Mouse (Mus musculus) limb, embryonic 13.5 days (tissue): ENCODE results near the gene Hes1. TPM values are rescaled to one million over a fixed set of nuclear protein-coding genes. Genes with fewer than 3 reads are reported as not detected.
"Not testable (repeated sequence)": the region's sequence is repeated elsewhere in the genome, so short reads cannot be mapped to it uniquely, and the experiment has no call there.

Experiments used
- ATAC-seq: fragments of 200-750 bp; cut with Nextera tagmentation; 2 replicates; pipeline ENCODE4 v1.8.0; 2017; ENCODE audit warnings: low read depth, moderate number of reproducible peaks, moderate TSS enrichment; ENCODE audit not compliant: low FRiP score
- H3K27ac ChIP-seq: fragments of 300-500 bp; sonication (generic); 2 replicates; pipeline ENCODE4 v1.5.1; 2015; ENCODE audit warnings: inconsistent platforms, mild to moderate bottlenecking, moderate library complexity
- H3K27me3 ChIP-seq: fragments of 300-500 bp; sonication (generic); 2 replicates; pipeline ENCODE4 v1.6.1; 2015; ENCODE audit warnings: mild to moderate bottlenecking, inconsistent platforms
- H3K36me3 ChIP-seq: fragments of 300-500 bp; sonication (generic); 2 replicates; pipeline ENCODE4 v1.6.1; 2015; ENCODE audit warnings: inconsistent platforms, mild to moderate bottlenecking, moderate library complexity
- H3K4me1 ChIP-seq: fragments of 300-500 bp; sonication (generic); 2 replicates; pipeline ENCODE4 v1.6.1; 2015; ENCODE audit warnings: inconsistent platforms
- H3K4me2 ChIP-seq: fragments of 300-500 bp; sonication (generic); replicated peaks from 2 replicates; pipeline ENCODE4 v1.6.1; 2015; ENCODE audit warnings: inconsistent platforms, mild to moderate bottlenecking, moderate library complexity
- H3K4me3 ChIP-seq: fragments of 300-500 bp; sonication (generic); 2 replicates; pipeline ENCODE4 v1.5.1; 2015; ENCODE audit warnings: moderate library complexity, mild to moderate bottlenecking, inconsistent platforms
- H3K9ac ChIP-seq: fragments of 300-500 bp; sonication (generic); 2 replicates; pipeline ENCODE4 v1.6.1; 2015; ENCODE audit warnings: mild to moderate bottlenecking, inconsistent platforms
- H3K9me3 ChIP-seq: fragments of 300-500 bp; sonication (generic); 2 replicates; pipeline ENCODE4 v1.6.1; 2016; ENCODE audit warnings: inconsistent platforms
- whole genome bisulfite sequencing: fragments of 180-500 bp; shearing (Covaris S2); methylation state at CpG from one replicate; pipeline ENCODE4 v1.1.7; 2015; 5-methylcytosine and 5-hydroxymethylcytosine counted together
- polyA plus RNA-seq: library from polyadenylated mRNA; unstranded; fragments of >200 nt; fragmentation: Nextera tagmentation; extraction: Ambion mirVana; gene quantifications from 2 replicates; pipeline ENCODE4 v1.2.1, GENCODE M21; 2015

The Hes1 gene
- polyA plus RNA-seq, 1 experiment from 2014 or later = 50.2 TPM

- no peaks in the 10 kb centered on the region for H3K27me3 ChIP-seq
- no peaks in the 10 kb centered on the region for H3K36me3 ChIP-seq
- H3K4me2 ChIP-seq = no peak overlapping the region
- H3K4me3 ChIP-seq = no peak overlapping the region
- ATAC-seq = no peak
- no peaks in the 10 kb centered on the region for H3K9me3 ChIP-seq
- 84% methylated on average over 5 of the region's 5 CpGs for WGBS
- H3K27ac ChIP-seq = no peak overlapping the region
- H3K9ac ChIP-seq = no peak overlapping the region
- H3K4me1 ChIP-seq = peaks cover 6% of the 10 kb centered on the region
Measured at GRCm38 (mm10) chr16:30088646-30089045, 24.5 kb downstream of the Hes1 start.

GRCm38 (mm10) chr16:30090200-30090865 is 26.1 kb downstream of the Hes1 start:
- Histone ChIP-seq H3K27me3 (no peaks in the 10 kb centered on the region), H3K4me3 (no peak overlapping the region), H3K9me3 (no peaks in the 10 kb centered on the region), H3K9ac (no peak overlapping the region), H3K27ac (no peak overlapping the region), H3K36me3 (no peaks in the 10 kb centered on the region), H3K4me1 (0 out of 2 replicates have a peak, but pooled peaks cover 3% of the 10 kb centered on the region), H3K4me2 (no peak overlapping the region)
- 75% methylated on average over 9 of the region's 9 CpGs for WGBS
- no peak for ATAC-seq

- H3K9ac ChIP-seq = no peak overlapping the region
- peaks cover 14% of the 10 kb centered on the region for H3K4me1 ChIP-seq
- no peaks in the 10 kb centered on the region for H3K9me3 ChIP-seq
- 57% methylated on average over 3 of the region's 3 CpGs for WGBS
- no peak for ATAC-seq
- H3K27me3 ChIP-seq = 0 out of 2 replicates have a peak, but pooled peaks cover 4% of the 10 kb centered on the region
- no peak overlapping the region for H3K4me3 ChIP-seq
- H3K4me2 ChIP-seq = peak overlapping the region; percentile 36
- H3K27ac ChIP-seq = no peak overlapping the region
- H3K36me3 ChIP-seq = no peaks in the 10 kb centered on the region
Measured at GRCm38 (mm10) chr16:30096050-30096449, 31.9 kb downstream of the Hes1 start.

- peaks cover 14% of the 10 kb centered on the region for H3K4me1 ChIP-seq
- H3K4me2 ChIP-seq = peak overlapping the region; percentile 36
- WGBS = 5% methylated on average over 7 of the region's 7 CpGs
- H3K9me3 ChIP-seq = no peaks in the 10 kb centered on the region
- ATAC-seq = no peak; the same call in 1 of the 2 replicates
- H3K36me3 ChIP-seq = no peaks in the 10 kb centered on the region
- no peak overlapping the region; the same call in 1 of the 2 replicates for H3K27ac ChIP-seq
- H3K4me3 ChIP-seq = no peak overlapping the region
- no peak overlapping the region; the same call in 1 of the 2 replicates for H3K9ac ChIP-seq
- 0 out of 2 replicates have a peak, but pooled peaks cover 6% of the 10 kb centered on the region for H3K27me3 ChIP-seq
Measured at GRCm38 (mm10) chr16:30096475-30096874, 32.3 kb downstream of the Hes1 start.

- H3K27me3 ChIP-seq = 0 out of 2 replicates have a peak, but pooled peaks cover 6% of the 10 kb centered on the region
- no peaks in the 10 kb centered on the region for H3K36me3 ChIP-seq
- peaks cover 35% of the 10 kb centered on the region for H3K4me1 ChIP-seq
- H3K27ac ChIP-seq = no peak overlapping the region
- H3K4me3 ChIP-seq = no peak overlapping the region
- 89% methylated on average over 5 of the region's 5 CpGs for WGBS
- H3K9ac ChIP-seq = no peak overlapping the region
- H3K4me2 ChIP-seq = no peak overlapping the region
- H3K9me3 ChIP-seq = no peaks in the 10 kb centered on the region
- ATAC-seq = no peak
Measured at GRCm38 (mm10) chr16:30099124-30099523, 34.9 kb downstream of the Hes1 start.

- 0 out of 2 replicates have a peak, but pooled peaks cover 6% of the 10 kb centered on the region for H3K27me3 ChIP-seq
- peaks cover 21% of the 10 kb centered on the region for H3K4me1 ChIP-seq
- H3K4me3 ChIP-seq = no peak overlapping the region
- no peak overlapping the region for H3K27ac ChIP-seq
- ATAC-seq = peak; percentile 43; the same call in 1 of the 2 replicates
- no peak overlapping the region for H3K9ac ChIP-seq
- no peaks in the 10 kb centered on the region for H3K9me3 ChIP-seq
- 9% methylated on average over 10 of the region's 10 CpGs for WGBS
- no peaks in the 10 kb centered on the region for H3K36me3 ChIP-seq
- H3K4me2 ChIP-seq = peak overlapping the region; percentile 31; the same call in 1 of the 2 replicates
Measured at GRCm38 (mm10) chr16:30102149-30102915, 38.1 kb downstream of the Hes1 start.

- Histone ChIP-seq H3K4me3 (no peak overlapping the region), H3K27me3 (0 out of 2 replicates have a peak, but pooled peaks cover 6% of the 10 kb centered on the region), H3K9ac (no peak overlapping the region), H3K9me3 (no peaks in the 10 kb centered on the region), H3K36me3 (no peaks in the 10 kb centered on the region), H3K4me1 (peaks cover 21% of the 10 kb centered on the region), H3K4me2 (peak overlapping the region; percentile 31), H3K27ac (0 out of 2 replicates have a peak overlapping the region, but pooled peaks have one; percentile 22)
- no peak for ATAC-seq
- WGBS = 16% methylated on average over 3 of the region's 3 CpGs
Measured at GRCm38 (mm10) chr16:30102982-30103381, 38.8 kb downstream of the Hes1 start.

GRCm38 (mm10) chr16:30103495-30103894 is 39.3 kb downstream of the Hes1 start:
- Histone ChIP-seq H3K27me3 (0 out of 2 replicates have a peak, but pooled peaks cover 6% of the 10 kb centered on the region), H3K4me3 (no peak overlapping the region), H3K27ac (0 out of 2 replicates have a peak overlapping the region, but pooled peaks have one; percentile 22), H3K36me3 (no peaks in the 10 kb centered on the region), H3K4me2 (peak overlapping the region; percentile 31; the same call in 1 of the 2 replicates), H3K9me3 (no peaks in the 10 kb centered on the region), H3K9ac (no peak overlapping the region), H3K4me1 (peaks cover 21% of the 10 kb centered on the region)
- no peak; the same call in 1 of the 2 replicates for ATAC-seq
- 20% methylated on average over 6 of the region's 6 CpGs for WGBS

- Histone ChIP-seq H3K27ac (no peak overlapping the region), H3K4me1 (peaks cover 21% of the 10 kb centered on the region), H3K9ac (no peak overlapping the region), H3K4me2 (no peak overlapping the region), H3K36me3 (no peaks in the 10 kb centered on the region), H3K9me3 (no peaks in the 10 kb centered on the region), H3K4me3 (no peak overlapping the region), H3K27me3 (0 out of 2 replicates have a peak, but pooled peaks cover 6% of the 10 kb centered on the region)
- no peak for ATAC-seq
- 84% methylated on average over 3 of the region's 3 CpGs for WGBS
Measured at GRCm38 (mm10) chr16:30104363-30104762, 40.2 kb downstream of the Hes1 start.

- ATAC-seq = no peak
- Histone ChIP-seq H3K9me3 (no peaks in the 10 kb centered on the region), H3K27me3 (0 out of 2 replicates have a peak, but pooled peaks cover 6% of the 10 kb centered on the region), H3K9ac (no peak overlapping the region), H3K36me3 (no peaks in the 10 kb centered on the region), H3K4me1 (peaks cover 21% of the 10 kb centered on the region), H3K27ac (no peak overlapping the region), H3K4me2 (no peak overlapping the region), H3K4me3 (no peak overlapping the region)
- 88% methylated on average over 7 of the region's 7 CpGs for WGBS
Measured at GRCm38 (mm10) chr16:30105476-30105875, 41.3 kb downstream of the Hes1 start.

GRCm38 (mm10) chr16:30108167-30108566 is 44.0 kb downstream of the Hes1 start:
- WGBS = 83% methylated on average over 11 of the region's 11 CpGs
- not testable (repeated sequence) for H3K4me3 ChIP-seq, H3K9me3 ChIP-seq, H3K27me3 ChIP-seq, H3K9ac ChIP-seq, H3K27ac ChIP-seq, H3K36me3 ChIP-seq, H3K4me2 ChIP-seq, H3K4me1 ChIP-seq, ATAC-seq

GRCm38 (mm10) chr16:30110466-30110865 is 46.3 kb downstream of the Hes1 start:
- WGBS = 97% methylated on average over 3 of the region's 3 CpGs
- ATAC-seq = no peak
- H3K27me3 ChIP-seq = no peaks in the 10 kb centered on the region
- H3K27ac ChIP-seq = no peak overlapping the region
- H3K9ac ChIP-seq = no peak overlapping the region
- H3K9me3 ChIP-seq = no peaks in the 10 kb centered on the region
- no peak overlapping the region for H3K4me2 ChIP-seq
- H3K4me3 ChIP-seq = no peak overlapping the region
- no peaks in the 10 kb centered on the region for H3K36me3 ChIP-seq
- H3K4me1 ChIP-seq = peaks cover 10% of the 10 kb centered on the region
